Mouse (Mus musculus) cerebellum, adult (tissue): ENCODE results near the gene Sf3a2.
"Not testable (repeated sequence)": the region's sequence is repeated elsewhere in the genome, so short reads cannot be mapped to it uniquely, and the experiment has no call there.

Experiments
- ATAC-seq: cut with Nextera tagmentation; 2 replicates; pipeline ENCODE4 v1.9.2; 2017; ENCODE audit warnings: mild to moderate bottlenecking, moderate library complexity, mixed read lengths; ENCODE audit not compliant: insufficient number of reproducible peaks, low FRiP score, low TSS enrichment

Sf3a2 gene

GRCm38 (mm10) chr10:80821991-80822390 lies 24.0 kb downstream of the Sf3a2 start:
- no peak for ATAC-seq

GRCm38 (mm10) chr10:80822528-80822927 lies 24.5 kb downstream of the Sf3a2 start:
- no peak for ATAC-seq

GRCm38 (mm10) chr10:80823316-80823715 lies 25.3 kb downstream of the Sf3a2 start:
- no peak for ATAC-seq

GRCm38 (mm10) chr10:80823847-80824643 lies 26.0 kb downstream of the Sf3a2 start:
- ATAC-seq, result no peak

GRCm38 (mm10) chr10:80824827-80825226 lies 26.8 kb downstream of the Sf3a2 start:
- ATAC-seq, result no peak

- peak; percentile 95 for ATAC-seq
These were observed 28.4 kb downstream of the Sf3a2 start, which contains the start of gene Oaz1 for GRCm38 (mm10) chr10:80826151-80827062. Gene Oaz1, plus strand, starts transcription at chr10:80826656.

- no peak for ATAC-seq
These were observed 29.3 kb downstream of the Sf3a2 start for GRCm38 (mm10) chr10:80827063-80827869.

GRCm38 (mm10) chr10:80827870-80828420 lies 29.9 kb downstream of the Sf3a2 start:
- ATAC-seq, result no peak

GRCm38 (mm10) chr10:80828587-80828986 lies 30.6 kb downstream of the Sf3a2 start:
- ATAC-seq, result not testable (repeated sequence)

- no peak for ATAC-seq
These were observed 31.6 kb downstream of the Sf3a2 start for GRCm38 (mm10) chr10:80829359-80830278.

GRCm38 (mm10) chr10:80831136-80831535 lies 33.1 kb downstream of the Sf3a2 start:
- ATAC-seq, result no peak

GRCm38 (mm10) chr10:80832818-80833217 lies 34.8 kb downstream of the Sf3a2 start:
- ATAC-seq, result no peak

- ATAC-seq, result no peak
These were observed 37.6 kb downstream of the Sf3a2 start for GRCm38 (mm10) chr10:80835617-80836016.

- no peak for ATAC-seq
These were observed 39.0 kb downstream of the Sf3a2 start for GRCm38 (mm10) chr10:80836949-80837379.

- ATAC-seq, result peak; percentile 33; the same call in 1 of the 2 replicates
These were observed 39.8 kb downstream of the Sf3a2 start for GRCm38 (mm10) chr10:80837827-80838226.

GRCm38 (mm10) chr10:80838346-80838912 lies 40.4 kb downstream of the Sf3a2 start:
- ATAC-seq, result no peak

GRCm38 (mm10) chr10:80839848-80840247 lies 41.9 kb downstream of the Sf3a2 start:
- ATAC-seq, result no peak

GRCm38 (mm10) chr10:80841685-80842084 lies 43.7 kb downstream of the Sf3a2 start:
- ATAC-seq, result no peak

GRCm38 (mm10) chr10:80842334-80842733 lies 44.3 kb downstream of the Sf3a2 start:
- no peak for ATAC-seq
